Mouse (Mus musculus) adipose tissue, adult 10 weeks (tissue): Measurements from ENCODE around the gene Notum. TPM values are rescaled to one million over a fixed set of nuclear protein-coding genes. Genes with fewer than 3 reads are reported as not detected.

Experiments used
- polyA plus RNA-seq: library from polyadenylated mRNA; stranded (reverse); fragments of 350-450 nt; fragmentation: Illumina TruSeq; extraction: RNeasy Lipid Tissue Mini Kit (QIAGEN cat#74804); gene quantifications from one replicate; pipeline ENCODE4 v1.2.3, GENCODE M21; 2014; ENCODE audit warnings: low read depth, low replicate concordance

Notum gene
- 4.7 TPM for polyA plus RNA-seq

DNA sequence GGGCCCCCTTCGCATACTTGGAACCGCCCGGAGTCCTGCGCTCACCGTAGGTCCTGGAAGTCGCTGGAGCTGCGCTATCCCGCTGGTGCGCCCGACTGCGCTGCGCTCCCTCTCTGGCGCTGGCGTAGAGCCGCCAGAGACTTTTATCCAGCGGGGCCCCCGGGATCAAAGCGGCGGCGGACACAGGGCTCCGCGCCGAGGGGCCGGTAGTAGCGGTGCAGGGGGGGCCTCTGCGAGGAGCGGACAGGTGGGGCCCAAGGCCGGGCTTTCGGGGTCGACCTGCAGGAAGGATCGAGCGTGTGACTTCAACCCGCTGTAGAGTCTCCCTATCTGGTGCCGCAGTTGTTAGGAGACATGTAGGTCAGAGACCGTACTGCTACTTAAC lies at the start of gene Notum:
Gene Notum, minus strand, starts transcription at position 100 of the 385 bp plus-strand sequence.

DNA sequence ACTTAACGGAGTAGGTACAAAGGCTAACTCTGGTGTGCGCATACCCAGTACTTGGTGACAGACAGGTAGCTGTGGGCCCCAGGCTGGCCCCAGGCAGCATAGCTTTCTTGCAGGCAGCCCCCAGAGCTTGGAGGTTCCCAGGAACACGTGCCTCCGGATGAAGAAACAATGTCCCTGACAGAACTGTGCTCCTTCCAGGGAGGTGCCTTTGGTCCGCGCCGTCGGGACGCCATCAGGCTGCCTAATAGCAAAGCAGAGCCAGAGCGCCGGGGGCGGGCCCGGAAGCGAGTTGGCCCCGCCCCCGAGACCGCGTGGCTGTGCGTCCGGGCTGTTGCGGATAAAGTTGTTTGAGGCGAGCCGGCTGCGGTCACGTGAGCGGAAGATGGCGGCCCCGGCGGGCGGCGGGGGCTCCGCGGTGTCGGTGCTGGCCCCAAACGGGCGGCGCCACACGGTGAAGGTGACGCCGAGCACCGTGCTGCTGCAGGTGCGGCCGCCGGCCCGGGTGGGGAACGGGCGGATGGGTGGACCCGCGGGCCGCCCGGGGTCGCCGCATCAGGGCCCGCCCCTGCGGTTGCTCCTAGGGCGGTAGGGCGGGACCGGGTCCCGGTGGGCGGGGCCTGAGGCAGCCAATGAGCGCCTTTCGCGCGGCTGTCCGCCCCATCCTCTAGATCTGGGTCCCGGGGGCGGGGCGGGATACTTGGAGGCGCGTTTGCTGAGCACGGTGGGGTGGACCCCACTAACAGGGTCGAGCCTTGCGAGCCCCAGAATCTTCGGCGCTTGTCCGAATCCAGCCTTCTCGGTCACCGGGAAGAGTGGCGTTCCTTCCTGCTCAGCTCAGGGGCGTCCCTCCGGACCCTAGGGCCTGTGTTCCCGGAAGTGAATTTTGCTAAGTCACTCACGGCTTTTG lies 12.0 kb upstream of the Notum start, which contains the start of gene Aspscr1:
Gene Aspscr1, plus strand, starts transcription at position 287 of the 907 bp plus-strand sequence.

DNA sequence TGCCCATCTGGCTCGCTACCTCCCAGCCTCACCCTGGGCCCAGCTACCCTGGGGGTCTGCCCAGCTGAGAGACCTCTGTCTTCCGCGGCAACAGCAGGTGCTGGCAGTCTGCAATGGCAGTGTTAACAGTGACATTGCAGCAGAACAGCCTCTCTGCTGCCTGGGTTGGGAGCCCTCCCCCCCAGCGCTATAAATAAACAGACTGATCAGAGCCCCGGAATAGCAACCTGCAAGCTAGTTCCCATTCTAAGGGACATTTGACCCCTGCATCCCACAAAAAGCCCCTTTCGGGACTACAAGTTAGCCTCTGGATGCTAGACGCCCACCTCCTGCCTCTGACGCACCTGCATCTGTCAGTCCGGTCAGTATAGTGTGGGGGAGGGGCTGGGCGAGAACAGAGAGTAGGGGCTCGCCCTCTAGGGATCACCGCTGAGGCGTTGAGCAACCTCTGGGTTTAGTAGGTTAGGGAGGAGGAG lies 12.9 kb downstream of the Notum start, which contains the start of gene Myadml2:
Gene Myadml2, minus strand, starts transcription at position 158 of the 476 bp plus-strand sequence.

DNA sequence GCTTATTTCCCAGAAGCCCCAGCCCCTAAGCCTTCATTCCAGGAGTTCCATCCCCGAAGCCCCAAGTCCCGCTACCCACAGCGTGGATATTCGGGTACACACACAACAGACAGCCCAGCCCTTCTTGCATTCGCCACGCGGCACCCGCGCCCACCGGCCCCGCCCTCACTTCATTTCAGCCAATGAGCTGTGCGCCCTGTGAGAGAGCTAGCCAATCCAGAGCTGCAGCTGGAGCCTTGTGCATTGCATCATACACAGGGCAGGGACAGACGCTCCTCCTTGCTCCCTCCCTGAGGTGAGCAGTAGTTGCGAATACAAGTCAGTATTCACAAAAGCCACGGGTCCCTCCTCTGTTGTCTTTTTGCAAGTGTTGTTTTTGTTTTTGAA lies 17.4 kb downstream of the Notum start, which contains the start of gene Pycr1:
Gene Pycr1, minus strand, starts transcription at position 169 of the 387 bp plus-strand sequence.

DNA sequence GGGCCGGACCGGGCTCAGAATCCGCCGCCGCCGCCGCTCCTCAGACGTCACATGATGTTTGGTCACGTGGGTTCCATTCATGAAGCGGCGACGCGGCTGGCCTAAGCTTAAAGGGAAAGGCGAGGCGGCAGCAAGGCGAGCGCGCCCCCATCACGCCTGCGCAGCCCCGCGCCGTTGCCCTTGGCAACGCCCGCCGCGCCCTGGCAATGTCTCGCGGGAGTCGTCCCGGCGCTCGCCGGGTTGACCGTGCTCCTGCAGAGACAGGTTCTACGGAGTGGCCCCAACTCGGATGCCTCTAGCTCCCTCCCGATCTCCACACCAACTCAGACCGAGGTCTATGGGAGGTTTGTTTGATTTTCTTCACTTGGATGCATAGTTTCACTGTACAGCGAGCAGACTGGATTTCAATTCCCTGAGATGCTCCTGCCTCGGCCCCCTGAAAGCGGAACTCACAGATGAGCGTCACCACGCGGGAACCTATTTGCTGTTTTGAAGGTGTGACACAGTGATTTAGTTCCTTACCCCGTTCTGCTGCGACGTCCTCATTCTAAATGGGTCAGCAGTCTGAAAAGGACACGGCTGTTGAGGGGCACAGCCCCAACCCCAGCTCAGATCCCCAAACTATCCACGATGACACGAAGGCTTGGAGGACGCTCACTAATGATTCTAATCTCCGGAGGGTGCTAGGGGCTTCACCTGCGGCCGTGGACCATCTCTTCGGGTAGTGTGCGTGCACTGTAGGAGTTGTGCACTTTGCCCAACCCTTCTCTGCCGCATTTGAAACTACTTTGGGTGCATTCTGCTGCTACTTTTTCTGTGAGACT lies 27.2 kb downstream of the Notum start, which contains the start of gene Mafg:
Gene Mafg, minus strand, starts transcription at position 81 of the 824 bp plus-strand sequence.

DNA sequence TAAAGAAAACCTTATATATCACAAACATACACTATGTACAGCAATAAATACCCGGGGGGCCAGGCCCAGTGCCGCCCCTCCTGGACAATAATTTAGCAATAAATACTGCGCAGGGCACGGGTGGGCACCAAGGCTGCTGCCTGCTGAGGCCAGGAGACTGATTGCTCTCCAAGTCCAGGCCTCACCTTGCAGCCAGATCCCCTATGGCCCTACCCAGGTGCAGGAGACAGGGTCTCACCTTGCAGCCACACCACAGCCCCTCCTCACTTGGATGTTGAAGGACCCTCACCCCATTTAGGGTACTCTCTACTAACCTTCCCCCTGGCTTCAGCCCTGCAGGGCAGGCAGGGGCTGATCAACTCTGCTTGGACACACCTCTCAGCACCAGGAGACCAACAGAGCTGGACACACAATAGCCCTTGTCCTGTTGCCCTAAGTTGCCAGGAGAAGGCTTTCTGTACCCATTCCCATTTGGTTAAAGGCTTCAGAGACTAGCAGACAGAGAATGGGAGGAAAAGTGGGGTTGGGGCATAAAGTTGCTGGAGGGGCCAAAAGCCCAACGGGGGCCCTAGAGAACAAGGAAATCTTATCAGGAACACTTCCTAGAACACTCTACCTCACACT lies 35.7 kb downstream of the Notum start, which contains the start of gene Sirt7:
Gene Sirt7, minus strand, starts transcription at position 89 of the 624 bp plus-strand sequence.

DNA sequence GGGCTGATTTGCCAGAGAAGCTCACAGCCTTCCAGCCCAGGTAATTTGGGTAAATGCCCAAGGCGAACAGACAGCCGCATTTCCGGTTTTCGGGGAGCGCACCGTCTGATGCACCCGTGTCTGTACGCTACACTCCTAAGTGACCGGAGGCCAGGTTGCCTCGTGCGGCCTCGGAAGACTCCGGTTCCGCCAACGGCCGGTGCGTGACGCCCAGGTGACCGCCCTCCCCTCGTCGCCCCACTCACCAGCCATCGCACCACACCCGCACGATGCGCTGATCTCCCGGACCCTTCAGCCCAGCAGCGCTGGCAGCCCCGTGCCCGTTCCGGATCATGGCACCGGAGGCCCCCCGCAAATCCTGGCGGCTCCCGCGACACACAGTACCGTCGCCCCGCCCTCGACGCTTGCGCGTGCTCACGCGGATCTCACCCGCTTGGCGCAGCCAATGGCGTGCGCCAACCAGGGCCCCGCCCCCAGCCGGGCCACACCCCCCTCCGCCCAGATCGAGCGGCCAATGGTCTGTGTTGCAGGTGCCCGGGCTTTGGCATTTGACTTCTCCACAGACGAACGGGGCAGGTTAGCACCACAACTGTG lies 43.4 kb downstream of the Notum start, which contains the start of gene Pcyt2:
Gene Pcyt2, minus strand, starts transcription at position 418 of the 594 bp plus-strand sequence.

DNA sequence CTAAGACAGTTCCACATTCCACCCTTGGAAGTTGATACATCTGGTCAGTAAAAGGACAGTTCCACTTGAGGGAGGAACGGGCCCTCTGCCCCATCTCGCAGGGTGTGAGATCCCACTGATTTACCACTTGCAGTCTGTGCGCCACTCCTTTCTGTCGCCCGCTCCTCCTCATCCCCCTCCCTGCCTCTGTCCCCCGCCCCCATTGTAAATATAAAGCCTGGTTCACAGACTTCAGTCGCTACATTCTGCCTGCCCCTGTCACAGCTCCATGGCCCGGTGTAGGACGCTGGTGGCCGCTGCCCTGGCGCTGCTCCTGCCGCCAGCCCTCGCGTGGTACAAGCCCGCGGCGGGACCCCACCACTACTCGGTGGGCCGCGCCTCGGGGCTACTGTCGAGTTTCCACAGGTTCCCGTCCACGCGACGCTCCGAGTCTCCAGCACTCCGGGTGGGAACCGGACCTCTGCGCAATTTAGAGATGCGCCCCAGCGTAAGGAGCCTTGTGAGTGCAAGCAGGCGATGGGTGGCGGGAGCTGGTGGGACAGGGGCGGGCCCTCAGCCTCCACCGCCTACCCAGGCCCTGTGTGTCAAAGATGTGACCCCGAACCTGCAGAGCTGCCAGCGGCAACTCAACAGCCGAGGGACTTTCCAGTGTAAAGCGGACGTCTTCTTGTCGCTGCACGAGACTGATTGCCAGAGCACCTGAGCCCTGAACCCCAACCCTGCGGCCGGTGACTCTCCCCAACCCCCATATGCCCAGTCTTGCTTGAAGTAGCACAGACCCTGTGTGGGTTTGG lies 52.5 kb downstream of the Notum start, which contains the start of gene Npb:
Gene Npb, plus strand, starts transcription at position 237 of the 794 bp plus-strand sequence.

Other genes starting within 250 kb of the Notum start
- gene Nploc4, start 223.5 kb downstream of the Notum start, polyA plus RNA-seq, result 50.3 TPM
- not detected for gene Tspan10, start 218.5 kb downstream of the Notum start, polyA plus RNA-seq
- gene Pde6g, start 207.7 kb downstream of the Notum start, polyA plus RNA-seq, result 0.65 TPM
- 20.5 TPM for gene Oxld1, start 203.1 kb downstream of the Notum start, polyA plus RNA-seq
- gene Ccdc137, start 203.1 kb downstream of the Notum start, polyA plus RNA-seq, result 18.3 TPM
- gene Arl16, start 193.6 kb downstream of the Notum start, polyA plus RNA-seq, result 23.1 TPM
- gene Mrpl12, start 176.6 kb downstream of the Notum start, polyA plus RNA-seq, result 58.6 TPM
- 127 TPM for gene Slc25a10, start 169.3 kb downstream of the Notum start, polyA plus RNA-seq
- 0.86 TPM for gene Gcgr, start 130.5 kb downstream of the Notum start, polyA plus RNA-seq
- 110 TPM for gene Mcrip1, start 111.4 kb downstream of the Notum start, polyA plus RNA-seq
- gene Ppp1r27, start 110.0 kb downstream of the Notum start, polyA plus RNA-seq, result not detected
- gene P4hb, start 87.9 kb downstream of the Notum start, polyA plus RNA-seq, result 519 TPM
- gene Arhgdia, start 79.6 kb downstream of the Notum start, polyA plus RNA-seq, result 356 TPM
- gene Alyref, start 62.8 kb downstream of the Notum start, polyA plus RNA-seq, result 39.4 TPM
- 47.3 TPM for gene Anapc11, start 62.8 kb downstream of the Notum start, polyA plus RNA-seq
- gene Npb, start 52.7 kb downstream of the Notum start, polyA plus RNA-seq, result not detected
- gene Pcyt2, start 43.2 kb downstream of the Notum start, polyA plus RNA-seq, result 83.9 TPM
- gene Sirt7, start 35.9 kb downstream of the Notum start, polyA plus RNA-seq, result 40.4 TPM
- gene Mafg, start 27.6 kb downstream of the Notum start, polyA plus RNA-seq, result 66.7 TPM
- 4.0 TPM for gene Pycr1, start 17.4 kb downstream of the Notum start, polyA plus RNA-seq
- not detected for gene Myadml2, start 13.0 kb downstream of the Notum start, polyA plus RNA-seq
- gene Aspscr1, start 11.8 kb upstream of the Notum start, polyA plus RNA-seq, result 76.1 TPM
- 91.5 TPM for gene Cenpx, start 52.6 kb upstream of the Notum start, polyA plus RNA-seq
- 40.3 TPM for gene Lrrc45, start 52.8 kb upstream of the Notum start, polyA plus RNA-seq
- gene Rac3, start 60.3 kb upstream of the Notum start, polyA plus RNA-seq, result 11.5 TPM
- 102 TPM for gene Dcxr, start 66.1 kb upstream of the Notum start, polyA plus RNA-seq
- 65.7 TPM for gene Cbr2, start 70.9 kb upstream of the Notum start, polyA plus RNA-seq
- 114 TPM for gene Hmga1b, start 101.6 kb upstream of the Notum start, polyA plus RNA-seq
- 25.6 TPM for gene Rfng, start 123.0 kb upstream of the Notum start, polyA plus RNA-seq
- gene Gps1, start 123.1 kb upstream of the Notum start, polyA plus RNA-seq, result 114 TPM
- gene Dus1l, start 135.2 kb upstream of the Notum start, polyA plus RNA-seq, result 30.9 TPM
- 426 TPM for gene Fasn, start 163.4 kb upstream of the Notum start, polyA plus RNA-seq